Mouse (Mus musculus): ENCODE data around the gene Gigyf2.
"Not testable (repeated sequence)": the region's sequence is repeated elsewhere in the genome, so short reads cannot be mapped to it uniquely, and the experiment has no call there.

Gene Gigyf2

DNA sequence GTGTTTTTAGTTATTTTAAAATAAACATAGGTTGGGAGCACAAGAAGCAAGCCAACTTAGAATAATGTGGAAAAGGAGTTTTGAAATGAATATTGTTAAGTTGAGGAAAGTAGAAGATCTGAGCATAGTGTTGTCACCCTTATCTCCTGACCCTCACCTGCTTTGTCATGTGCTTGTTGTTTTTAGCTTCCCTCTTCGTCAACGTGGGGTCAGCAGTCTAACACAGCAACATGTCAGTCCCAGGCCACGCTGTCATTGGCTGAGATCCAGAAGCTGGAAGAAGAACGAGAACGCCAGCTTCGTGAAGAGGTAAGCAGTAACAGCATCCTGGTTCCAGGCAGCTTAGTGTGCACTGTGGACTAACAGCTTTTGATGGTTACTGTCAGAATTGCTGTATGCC, 109.8 kb downstream of the Gigyf2 start:
- in situ Hi-C loops (cut with MboI; ENCODE audit: low sequenced_read_pairs): no loop called here

DNA sequence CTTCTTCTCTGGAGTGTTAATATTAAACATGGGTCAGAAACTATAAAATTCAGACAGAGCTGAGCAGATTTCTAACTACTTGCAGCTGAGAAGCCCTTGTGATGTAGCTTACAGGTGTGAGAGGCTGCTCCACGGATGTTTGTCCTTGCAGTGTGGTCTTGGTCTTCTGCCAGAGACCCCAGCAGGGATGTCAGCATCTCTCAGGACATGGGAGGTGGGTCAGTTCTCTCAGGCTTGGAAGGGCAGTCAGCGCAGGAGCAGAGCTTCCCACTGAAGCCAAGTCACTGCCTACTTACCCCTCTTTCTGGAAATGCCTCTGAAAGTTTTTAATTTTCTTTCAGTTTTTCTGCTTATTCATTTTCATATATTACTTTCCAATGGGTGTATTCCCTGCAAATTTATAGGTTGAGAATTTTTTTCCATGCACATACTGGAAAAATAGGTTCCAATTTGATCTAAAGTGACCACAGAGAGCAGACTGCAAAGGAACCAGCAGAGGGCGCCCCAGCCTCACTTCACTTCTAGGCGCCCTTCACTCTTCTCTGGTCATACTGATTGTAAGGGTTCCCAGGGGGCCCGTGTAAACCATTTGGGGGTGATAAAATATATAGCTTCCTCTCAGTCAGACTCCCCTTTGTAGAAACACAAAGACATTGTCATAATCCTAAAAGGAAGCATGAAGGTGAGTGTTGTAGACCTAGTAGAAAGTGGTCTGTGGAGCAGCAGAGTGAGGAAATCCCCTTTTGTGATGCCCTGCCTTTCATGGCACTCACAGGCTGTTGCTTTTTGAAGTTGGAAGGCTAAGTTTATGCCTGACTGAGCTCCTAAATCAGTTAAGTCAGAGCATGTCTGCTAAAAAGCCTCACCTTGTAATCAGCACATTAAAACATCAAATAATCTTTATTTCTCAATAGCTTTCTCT, 120.6 kb downstream of the Gigyf2 start:
- in situ Hi-C loops (cut with MboI; ENCODE audit: low sequenced_read_pairs): no loop called here

GRCm38 (mm10) chr1:87449432-87449831, 122.6 kb downstream of the Gigyf2 start:
- in situ Hi-C loops (cut with MboI; ENCODE audit: low sequenced_read_pairs): no loop called here

DNA sequence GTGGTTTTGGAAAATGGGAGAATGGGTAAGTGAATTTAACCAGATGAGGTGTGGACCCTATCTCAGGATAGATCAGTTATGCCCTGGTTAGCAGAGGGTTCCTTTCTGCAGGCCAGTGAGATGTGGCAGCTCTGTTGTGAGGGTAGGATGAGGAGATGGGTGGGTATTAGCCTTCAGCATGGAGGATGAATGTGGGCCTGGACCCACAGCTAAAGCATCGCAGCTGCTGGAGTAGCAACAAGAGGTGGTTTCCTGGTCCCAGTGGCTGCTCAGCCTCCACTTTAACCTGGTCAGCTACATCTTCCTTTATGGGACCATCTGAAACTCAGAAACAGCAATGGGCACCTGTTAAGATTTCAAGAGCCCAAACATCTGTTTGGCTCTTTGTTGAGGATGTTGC, 129.6 kb downstream of the Gigyf2 start:
- in situ Hi-C loops (cut with MboI; ENCODE audit: low sequenced_read_pairs): no loop called here

DNA sequence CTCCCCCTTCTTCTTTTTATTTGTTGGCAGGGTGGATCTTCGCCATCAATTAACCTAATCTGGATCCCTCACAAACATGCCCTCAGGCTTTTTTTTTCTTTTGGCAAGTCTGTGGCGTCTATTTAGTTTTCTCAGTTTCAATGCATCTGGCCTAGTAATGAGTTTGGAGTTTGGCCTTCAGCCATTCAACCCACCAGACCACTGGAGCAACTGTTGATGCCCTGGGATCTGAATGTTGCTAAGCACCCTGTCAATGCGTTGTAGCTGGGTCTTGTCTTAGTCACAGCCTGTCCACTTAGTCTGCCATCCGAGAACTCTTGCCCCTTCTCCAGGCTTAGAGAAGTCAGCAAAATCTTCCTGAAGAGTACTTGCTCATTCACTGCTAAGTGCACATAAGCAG, 131.2 kb downstream of the Gigyf2 start:
- in situ Hi-C loops (cut with MboI; ENCODE audit: low sequenced_read_pairs): no loop called here

GRCm38 (mm10) chr1:87459856-87460255, 133.1 kb downstream of the Gigyf2 start:
- in situ Hi-C loops (cut with MboI; ENCODE audit: low sequenced_read_pairs): not testable (repeated sequence)

DNA sequence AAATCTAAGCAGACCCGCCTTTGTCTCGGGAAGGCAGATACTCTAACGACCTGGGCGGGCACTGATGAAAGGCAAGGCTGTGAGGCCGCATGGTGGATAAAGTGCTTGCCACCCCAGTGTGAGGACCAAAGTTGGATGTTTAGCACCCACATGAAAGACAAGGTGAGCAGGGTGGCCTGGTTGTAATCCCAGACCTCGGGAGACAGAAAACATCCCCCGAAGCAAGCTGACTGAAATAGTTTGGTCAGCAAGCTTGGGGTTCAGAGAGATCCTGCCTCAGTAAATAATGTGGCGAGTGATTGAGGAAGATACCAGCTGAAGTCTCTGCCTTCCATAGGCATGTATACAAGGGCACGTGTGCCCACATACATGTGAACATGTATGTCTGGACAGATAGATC, 140.7 kb downstream of the Gigyf2 start:
- in situ Hi-C loops (cut with MboI; ENCODE audit: low sequenced_read_pairs): no loop called here

- in situ Hi-C loops (cut with MboI; ENCODE audit: low sequenced_read_pairs): no loop called here
Observed at GRCm38 (mm10) chr1:87468321-87468720, 141.5 kb downstream of the Gigyf2 start.

DNA sequence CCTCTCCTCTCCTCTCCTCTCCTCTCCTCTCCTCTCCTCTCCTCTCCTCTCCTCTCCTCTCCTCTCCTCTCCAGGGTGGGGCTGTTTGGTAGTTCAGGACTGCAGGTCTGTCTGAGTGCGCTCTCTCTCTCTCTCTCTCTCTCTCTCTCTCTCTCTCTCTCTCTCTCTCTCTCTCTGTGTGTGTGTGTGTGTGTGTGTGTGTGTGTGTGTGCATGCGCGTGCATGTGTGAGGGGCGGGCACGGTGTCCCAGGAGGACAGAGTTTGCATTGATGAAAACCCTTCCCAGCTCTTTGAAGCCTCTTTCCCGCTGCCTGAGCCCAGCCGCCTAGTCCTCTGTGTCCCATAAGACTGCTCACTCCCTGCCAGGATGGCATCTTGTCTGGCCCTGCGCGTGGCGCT, 143.2 kb downstream of the Gigyf2 start, which contains the start of gene Snorc:
Gene Snorc, plus strand, starts transcription at position 301 of the 400 bp plus-strand sequence.
- in situ Hi-C loops (cut with MboI; ENCODE audit: low sequenced_read_pairs): not testable (repeated sequence)

GRCm38 (mm10) chr1:87471914-87472313, 145.1 kb downstream of the Gigyf2 start:
- in situ Hi-C loops (cut with MboI; ENCODE audit: low sequenced_read_pairs): no loop called here

- in situ Hi-C loops (cut with MboI; ENCODE audit: low sequenced_read_pairs): no loop called here
Observed at GRCm38 (mm10) chr1:87472576-87472975, 145.8 kb downstream of the Gigyf2 start.

DNA sequence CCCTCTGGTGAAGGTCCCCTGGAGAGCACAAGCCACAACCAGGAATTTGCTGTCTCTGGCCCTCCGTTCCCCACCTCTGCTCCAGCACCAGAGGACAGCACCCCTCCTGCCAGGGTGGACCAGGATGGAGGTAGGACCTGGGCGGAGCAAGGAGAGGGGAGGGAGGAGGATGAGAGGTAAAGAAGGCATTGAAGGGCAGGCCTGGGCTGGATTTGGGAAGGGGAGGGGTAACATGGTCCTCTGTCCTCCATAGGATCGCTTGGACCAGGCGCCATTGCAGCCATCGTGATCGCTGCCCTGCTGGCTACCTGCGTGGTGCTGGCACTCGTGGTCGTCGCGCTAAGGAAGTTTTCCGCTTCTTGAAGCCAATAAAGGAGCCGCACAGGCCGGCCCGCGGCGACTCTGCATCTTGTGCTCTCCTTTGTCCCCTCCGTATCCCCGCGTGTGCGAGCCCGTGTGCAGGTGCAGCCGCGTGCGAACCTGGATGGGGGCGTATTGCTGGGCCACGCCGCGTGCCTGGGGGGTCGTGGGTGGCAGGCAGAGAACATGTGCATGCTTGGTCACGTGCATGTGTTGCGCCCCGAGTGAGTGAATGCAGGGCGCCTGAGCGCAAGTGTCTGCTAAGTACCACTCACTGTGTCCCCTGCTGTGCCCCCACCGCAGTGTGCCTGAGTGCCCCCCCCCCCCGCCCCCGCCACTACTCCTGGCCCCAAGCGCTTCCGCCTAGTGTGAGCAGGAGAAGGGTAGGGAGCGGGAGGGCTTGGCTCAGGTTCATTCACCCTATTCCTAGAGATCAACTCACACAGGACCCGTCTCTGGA, 148.5 kb downstream of the Gigyf2 start:
- in situ Hi-C loops (cut with MboI; ENCODE audit: low sequenced_read_pairs): no loop called here

DNA sequence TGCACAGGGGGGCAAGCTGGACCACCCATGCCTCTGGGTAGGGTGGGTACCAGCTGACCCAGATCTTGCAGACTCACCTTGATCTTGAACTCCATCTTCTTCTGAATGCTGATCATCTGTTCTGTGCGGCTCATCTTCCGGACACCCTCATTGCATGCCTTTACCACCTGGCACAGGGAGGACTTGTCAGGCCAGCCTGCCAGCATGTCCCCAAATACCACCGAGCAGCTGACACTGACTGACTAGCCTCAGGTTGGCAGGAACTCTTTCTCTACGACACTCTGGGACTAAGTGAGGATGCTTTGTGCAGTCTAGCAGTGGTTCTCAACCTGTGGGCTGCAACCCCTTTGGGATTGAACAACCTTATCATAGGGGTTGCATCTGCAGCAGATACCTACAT, 155.7 kb downstream of the Gigyf2 start:
- in situ Hi-C loops (cut with MboI; ENCODE audit: low sequenced_read_pairs): no loop called here

GRCm38 (mm10) chr1:87486386-87486785, 159.6 kb downstream of the Gigyf2 start:
- in situ Hi-C loops (cut with MboI; ENCODE audit: low sequenced_read_pairs): no loop called here

DNA sequence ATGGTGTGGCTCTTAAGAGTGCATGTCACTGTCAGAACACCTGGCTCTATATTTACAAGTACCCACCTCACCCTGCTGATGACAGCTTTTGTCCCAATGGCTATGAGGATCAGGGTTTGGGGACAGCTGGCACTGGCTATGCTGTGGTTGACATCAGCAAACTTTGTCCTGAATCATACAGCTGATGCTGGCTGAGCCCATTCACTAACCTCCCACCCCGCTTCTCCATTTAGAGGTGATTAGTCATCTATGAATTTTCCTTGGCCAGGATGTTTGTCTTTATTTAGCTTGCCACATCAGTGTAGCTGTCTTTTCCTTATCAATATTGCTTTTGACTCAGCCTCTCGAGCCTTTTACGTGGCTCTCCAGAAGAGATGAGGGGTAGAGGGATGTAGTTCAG, 165.5 kb downstream of the Gigyf2 start:
- in situ Hi-C loops (cut with MboI; ENCODE audit: low sequenced_read_pairs): no loop called here

- in situ Hi-C loops (cut with MboI; ENCODE audit: low sequenced_read_pairs): no loop called here
Observed at GRCm38 (mm10) chr1:87493542-87493941, 166.7 kb downstream of the Gigyf2 start.

All from CH12F3 (cell line).